Mouse (Mus musculus) layer of hippocampus, adult 11-12 months (tissue): Measurements from ENCODE around the gene Lrp1.

Experiments
- DNase-seq: peaks from one replicate; pipeline ENCODE4 v3.0.0; 2022; ENCODE audit warnings: low spot score

Lrp1 gene

GRCm38 (mm10) chr10:127592850-127593249, 28.1 kb downstream of the Lrp1 start:
- DNase-seq, result no peak

- no peak for DNase-seq
Observed at GRCm38 (mm10) chr10:127592423-127592822, 28.5 kb downstream of the Lrp1 start.

- no peak for DNase-seq
Observed at GRCm38 (mm10) chr10:127591514-127591913, 29.4 kb downstream of the Lrp1 start.

GRCm38 (mm10) chr10:127590831-127591451, 30.0 kb downstream of the Lrp1 start:
- no peak for DNase-seq

- peak; percentile 41 for DNase-seq
Observed at GRCm38 (mm10) chr10:127590256-127590655, 30.7 kb downstream of the Lrp1 start.

- no peak for DNase-seq
Observed at GRCm38 (mm10) chr10:127587776-127588175, 33.2 kb downstream of the Lrp1 start.

- no peak for DNase-seq
Observed at GRCm38 (mm10) chr10:127586209-127586608, 34.7 kb downstream of the Lrp1 start.

GRCm38 (mm10) chr10:127585598-127585997, 35.4 kb downstream of the Lrp1 start:
- DNase-seq, result no peak

GRCm38 (mm10) chr10:127583649-127584048, 37.3 kb downstream of the Lrp1 start:
- no peak for DNase-seq

GRCm38 (mm10) chr10:127581291-127581690, 39.7 kb downstream of the Lrp1 start:
- DNase-seq, result no peak

- DNase-seq, result peak; percentile 37
Observed at GRCm38 (mm10) chr10:127577982-127578381, 43.0 kb downstream of the Lrp1 start.

- DNase-seq, result no peak
Observed at GRCm38 (mm10) chr10:127577156-127577555, 43.8 kb downstream of the Lrp1 start.

GRCm38 (mm10) chr10:127576381-127576961, 44.5 kb downstream of the Lrp1 start:
- DNase-seq, result peak; percentile 73

- no peak for DNase-seq
Observed at GRCm38 (mm10) chr10:127575741-127576140, 45.2 kb downstream of the Lrp1 start.

- DNase-seq, result no peak
Observed at GRCm38 (mm10) chr10:127572281-127572680, 48.7 kb downstream of the Lrp1 start.

GRCm38 (mm10) chr10:127570937-127571641, 49.9 kb downstream of the Lrp1 start:
- no peak for DNase-seq

GRCm38 (mm10) chr10:127570384-127570783, 50.6 kb downstream of the Lrp1 start:
- DNase-seq, result no peak

GRCm38 (mm10) chr10:127569450-127569849, 51.5 kb downstream of the Lrp1 start:
- peak; percentile 87 for DNase-seq

- DNase-seq, result no peak
Observed at GRCm38 (mm10) chr10:127566553-127567326, 54.2 kb downstream of the Lrp1 start.

GRCm38 (mm10) chr10:127564301-127564700, 56.6 kb downstream of the Lrp1 start:
- peak; percentile 28 for DNase-seq

- DNase-seq, result no peak
Observed at GRCm38 (mm10) chr10:127563840-127564239, 57.1 kb downstream of the Lrp1 start.

GRCm38 (mm10) chr10:127561145-127561544, 59.8 kb downstream of the Lrp1 start:
- DNase-seq, result no peak

- DNase-seq, result no peak
Observed at GRCm38 (mm10) chr10:127557397-127557796, 63.6 kb downstream of the Lrp1 start.
